Mouse (Mus musculus) kidney, postnatal 0 days (tissue): ENCODE results near the gene Pacrg. TPM values are rescaled to one million over a fixed set of nuclear protein-coding genes. Genes with fewer than 3 reads are reported as not detected.

ENCODE experiments used
- ATAC-seq: fragments of 200-750 bp; cut with Nextera tagmentation; replicated peaks from 2 replicates; pipeline ENCODE4 v1.8.0; 2017; ENCODE audit warnings: low read depth, moderate number of reproducible peaks, moderate TSS enrichment, moderate library complexity; ENCODE audit not compliant: low FRiP score
- DNase-seq: peaks from one replicate; pipeline ENCODE4 v3.0.0-alpha.2; 2016; ENCODE audit warnings: low spot score
- H3K27ac ChIP-seq: fragments of 300-500 bp; sonication (generic); 2 replicates; pipeline ENCODE4 v1.5.1; 2014; ENCODE audit warnings: mild to moderate bottlenecking
- H3K27me3 ChIP-seq: fragments of 300-500 bp; sonication (generic); 2 replicates; pipeline ENCODE4 v1.6.1; 2014; ENCODE audit warnings: low read length, mixed read lengths; ENCODE audit not compliant: insufficient read depth
- H3K36me3 ChIP-seq: fragments of 300-500 bp; sonication (generic); 2 replicates; pipeline ENCODE4 v1.6.1; 2014; ENCODE audit warnings: low read length, mixed read lengths; ENCODE audit not compliant: insufficient read depth
- H3K4me1 ChIP-seq: fragments of 300-500 bp; sonication (generic); replicated peaks from 2 replicates; pipeline ENCODE4 v1.6.1; 2014; ENCODE audit warnings: antibody characterized with exemption, low read length, mixed read lengths; ENCODE audit not compliant: insufficient read depth
- H3K4me2 ChIP-seq: fragments of 300-500 bp; sonication (generic); 2 replicates; pipeline ENCODE4 v1.6.1; 2014; ENCODE audit warnings: mild to moderate bottlenecking, low read length, moderate library complexity, mixed read lengths
- H3K4me3 ChIP-seq: fragments of 300-500 bp; sonication (generic); replicated peaks from 2 replicates; pipeline ENCODE4 v1.5.1; 2014; ENCODE audit warnings: low read depth, low read length
- H3K9ac ChIP-seq: fragments of 300-500 bp; sonication (generic); 2 replicates; pipeline ENCODE4 v1.6.1; 2014; ENCODE audit warnings: low read depth, low read length
- H3K9me3 ChIP-seq: fragments of 300-500 bp; sonication (generic); replicated peaks from 2 replicates; pipeline ENCODE4 v1.6.1; 2016; ENCODE audit warnings: low read length, inconsistent platforms, mixed read lengths
- CTCF ChIP-seq: IDR thresholded peaks from 2 replicates; pipeline ENCODE4 v1.5.1; 2016; ENCODE audit warnings: antibody characterized with exemption, low read depth, mild to moderate bottlenecking, moderate library complexity
- WGBS: fragments of 180-500 bp; shearing (Covaris S2); extraction: QIAGEN DNeasy Blood & Tissue Kit; methylation state at CpG from one replicate; pipeline ENCODE4 v1.1.7; 2014; 5-methylcytosine and 5-hydroxymethylcytosine counted together
- polyA plus RNA-seq: library from polyadenylated mRNA; unstranded; fragments of >200 nt; fragmentation: Nextera tagmentation; extraction: Ambion mirVana; gene quantifications from 2 replicates; pipeline ENCODE4 v1.2.1, GENCODE M21; 2015

The Pacrg gene
- polyA plus RNA-seq, 1 experiment from 2014 or later: 3.1 TPM

- DNase-seq (no peak), ATAC-seq (no peak)
- H3K4me3 ChIP-seq: no peak overlapping the region
- no peaks in the 10 kb centered on the region for H3K36me3 ChIP-seq
- H3K9ac ChIP-seq: no peak overlapping the region
- H3K4me2 ChIP-seq: no peak overlapping the region
- H3K27ac ChIP-seq: no peak overlapping the region
- H3K9me3 ChIP-seq: no peaks in the 10 kb centered on the region
- no peaks in the 10 kb centered on the region for H3K27me3 ChIP-seq
- H3K4me1 ChIP-seq: 0 out of 2 replicates have a peak, but pooled peaks cover 10% of the 10 kb centered on the region
- WGBS: 70% methylated on average over 7 of the region's 7 CpGs
- TF ChIP-seq CTCF: no peak
These were observed 363.3 kb downstream of the Pacrg start for GRCm38 (mm10) chr17:10476807-10477206.

- H3K4me2 ChIP-seq: no peak overlapping the region
These were observed 365.1 kb downstream of the Pacrg start for GRCm38 (mm10) chr17:10474972-10475371.

GRCm38 (mm10) chr17:10473826-10474384, 366.2 kb downstream of the Pacrg start:
- no peak overlapping the region for H3K4me2 ChIP-seq
- H3K4me3 ChIP-seq: no peak overlapping the region
- H3K27me3 ChIP-seq: no peaks in the 10 kb centered on the region
- H3K36me3 ChIP-seq: no peaks in the 10 kb centered on the region
- H3K4me1 ChIP-seq: 0 out of 2 replicates have a peak, but pooled peaks cover 10% of the 10 kb centered on the region
- WGBS: 44% methylated on average over 7 of the region's 7 CpGs
- no peak overlapping the region for H3K9ac ChIP-seq
- H3K27ac ChIP-seq: no peak overlapping the region
- no peak for ATAC-seq
- DNase-seq: no peak
- H3K9me3 ChIP-seq: no peaks in the 10 kb centered on the region
- TF ChIP-seq CTCF: no peak

More at GRCm38 (mm10) chr17:10474972-10475371, 365.1 kb downstream of the Pacrg start:
- no peaks in the 10 kb centered on the region for H3K27me3 ChIP-seq
- H3K4me3 ChIP-seq: no peak overlapping the region
- H3K4me1 ChIP-seq: 0 out of 2 replicates have a peak, but pooled peaks cover 10% of the 10 kb centered on the region
- no peak for ATAC-seq
- no peak for DNase-seq
- TF ChIP-seq CTCF: no peak
- H3K9ac ChIP-seq: no peak overlapping the region
- no peaks in the 10 kb centered on the region for H3K9me3 ChIP-seq
- 91% methylated on average over 6 of the region's 6 CpGs for WGBS
- no peak overlapping the region for H3K27ac ChIP-seq
- no peaks in the 10 kb centered on the region for H3K36me3 ChIP-seq

GRCm38 (mm10) chr17:10473175-10473574, 366.9 kb downstream of the Pacrg start:
- no peak for TF ChIP-seq CTCF
- H3K27me3 ChIP-seq: no peaks in the 10 kb centered on the region
- H3K4me3 ChIP-seq: no peak overlapping the region
- H3K9me3 ChIP-seq: no peaks in the 10 kb centered on the region
- no peak overlapping the region for H3K4me2 ChIP-seq
- no peaks in the 10 kb centered on the region for H3K36me3 ChIP-seq
- no peak overlapping the region for H3K9ac ChIP-seq
- DNase-seq: no peak
- 0 out of 2 replicates have a peak, but pooled peaks cover 3% of the 10 kb centered on the region for H3K4me1 ChIP-seq
- 72% methylated on average over 6 of the region's 6 CpGs for WGBS
- no peak overlapping the region for H3K27ac ChIP-seq
- no peak for ATAC-seq

GRCm38 (mm10) chr17:10469874-10470568, 370.1 kb downstream of the Pacrg start:
- Histone ChIP-seq H3K9me3 (no peaks in the 10 kb centered on the region), H3K9ac (no peak overlapping the region), H3K4me3 (no peak overlapping the region), H3K27me3 (no peaks in the 10 kb centered on the region), H3K36me3 (no peaks in the 10 kb centered on the region), H3K27ac (no peak overlapping the region), H3K4me1 (no peaks in the 10 kb centered on the region), H3K4me2 (no peak overlapping the region)
- TF ChIP-seq CTCF: no peak
- ATAC-seq (no peak), DNase-seq (no peak)
- WGBS: 88% methylated on average over 9 of the region's 9 CpGs

- no peak overlapping the region for H3K4me3 ChIP-seq
- ATAC-seq (no peak), DNase-seq (no peak)
- H3K4me1 ChIP-seq: no peaks in the 10 kb centered on the region
- H3K9me3 ChIP-seq: no peaks in the 10 kb centered on the region
- TF ChIP-seq CTCF: no peak
- H3K9ac ChIP-seq: no peak overlapping the region
- no peaks in the 10 kb centered on the region for H3K27me3 ChIP-seq
- no peak overlapping the region for H3K4me2 ChIP-seq
- no peaks in the 10 kb centered on the region for H3K36me3 ChIP-seq
- H3K27ac ChIP-seq: no peak overlapping the region
- WGBS: 89% methylated on average over 3 of the region's 3 CpGs
These were observed 373.0 kb downstream of the Pacrg start for GRCm38 (mm10) chr17:10467102-10467501.
